Mouse (Mus musculus): ENCODE data around the gene Matk. TPM values are rescaled to one million over a fixed set of nuclear protein-coding genes. Genes with fewer than 3 reads are reported as not detected.

Matk gene
- polyA plus RNA-seq, 2 experiments, result 1.1 to 1.6 TPM

DNA sequence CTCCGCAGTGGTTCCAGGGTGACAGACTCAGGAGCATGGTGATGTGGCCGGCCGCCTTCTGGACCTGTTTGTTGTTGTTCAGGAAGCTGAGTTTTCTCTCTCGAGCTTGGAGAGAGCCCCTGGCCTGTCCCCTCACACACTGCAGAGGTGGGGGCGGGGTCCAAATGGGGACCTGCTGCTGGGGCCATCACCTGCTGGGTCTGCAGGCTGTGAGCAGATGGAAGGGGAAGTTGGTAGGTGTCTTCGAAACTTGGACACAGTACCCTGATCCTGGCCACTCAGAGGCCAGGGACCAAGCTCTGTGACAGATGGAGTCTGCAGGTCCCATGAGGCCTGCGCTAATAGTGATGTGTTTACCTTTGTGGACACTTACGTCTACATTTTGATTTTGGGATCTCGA, 48.6 kb downstream of the Matk start:
- H3K4me1 ChIP-seq (replicated peaks; ENCODE audit: control insufficient read depth in 2 of 2, insufficient read depth in 2 of 2, low read length in 1 of 2), result peaks cover 19 to 49% of the 10 kb centered on the region in 2 experiments
- TF ChIP-seq CTCF (IDR thresholded peaks at IDR 0.05; ENCODE audit: low read depth) (no peak), EP300 (IDR thresholded peaks at IDR 0.05; ENCODE audit: low read depth) (no peak)
- DNase-seq (ENCODE audit: low read depth in 3 of 3, low spot score in 3 of 3) (no peak), ATAC-seq (ENCODE audit: insufficient read depth) (no peak)
- no peak overlapping the region for H3K9ac ChIP-seq (replicated peaks)
- no peak overlapping the region for H3K4me2 ChIP-seq (ENCODE audit: low read depth)
- no peaks in the 10 kb centered on the region for H3K27me3 ChIP-seq (ENCODE audit: control insufficient read depth, insufficient read depth, low read length)
- WGBS (ENCODE audit: insufficient replicate concordance), result 74% methylated on average over 9 of the region's 9 CpGs
- no peaks in the 10 kb centered on the region for H3K9me3 ChIP-seq (ENCODE audit: control insufficient read depth, low read length)
- H3K27ac ChIP-seq, result no peak overlapping the region
- no peak overlapping the region for H3K4me3 ChIP-seq (ENCODE audit: insufficient read depth in 1 of 2, low read depth in 2 of 2, low read length in 2 of 2)
- no peaks in the 10 kb centered on the region for H3K36me3 ChIP-seq (replicated peaks; ENCODE audit: control insufficient read depth, insufficient read depth, low read depth)

DNA sequence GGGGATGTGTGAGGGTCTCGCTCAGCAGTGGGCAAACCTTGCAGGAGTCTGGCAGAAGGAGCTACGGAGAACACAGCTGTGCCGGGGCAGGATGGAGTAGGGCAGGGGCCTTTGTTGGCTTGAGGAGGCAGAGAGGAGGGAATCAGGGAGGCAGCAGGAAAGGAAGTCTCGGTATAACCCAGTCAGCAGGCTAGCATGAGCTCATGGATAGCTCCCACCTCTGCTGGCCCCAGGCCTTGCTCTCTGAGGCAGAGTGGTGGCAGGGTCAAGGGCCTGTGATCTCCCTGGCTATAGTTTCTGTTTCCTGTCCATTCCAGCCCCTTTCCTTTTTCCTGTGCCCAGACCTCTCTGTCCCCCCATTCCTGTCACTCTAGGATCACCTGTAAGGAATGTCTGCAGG, 49.6 kb downstream of the Matk start:
- Histone ChIP-seq H3K27ac (no peak overlapping the region), H3K36me3 (replicated peaks; ENCODE audit: control insufficient read depth, insufficient read depth, low read depth) (peaks cover under 1% of the 10 kb centered on the region; the same call in 1 of the 2 replicates), H3K4me1 (replicated peaks; ENCODE audit: control insufficient read depth in 2 of 2, insufficient read depth in 2 of 2, low read length in 1 of 2) (peaks cover 19 to 48% of the 10 kb centered on the region in 2 experiments), H3K9me3 (ENCODE audit: control insufficient read depth, low read length) (no peaks in the 10 kb centered on the region), H3K9ac (replicated peaks) (no peak overlapping the region; the same call in 1 of the 2 replicates), H3K27me3 (ENCODE audit: control insufficient read depth, insufficient read depth, low read length) (no peaks in the 10 kb centered on the region), H3K4me2 (ENCODE audit: low read depth) (peak overlapping the region; percentile 52), H3K4me3 (ENCODE audit: insufficient read depth in 1 of 2, low read depth in 2 of 2, low read length in 2 of 2) (no peak overlapping the region)
- no peak for DNase-seq (ENCODE audit: low read depth in 3 of 3, low spot score in 3 of 3)
- 57% methylated on average over 4 of the region's 4 CpGs for WGBS (ENCODE audit: insufficient replicate concordance)
- ATAC-seq (ENCODE audit: insufficient read depth), result no peak
- TF ChIP-seq EP300 (IDR thresholded peaks at IDR 0.05; ENCODE audit: low read depth) (no peak), CTCF (IDR thresholded peaks at IDR 0.05; ENCODE audit: low read depth) (no peak)

DNA sequence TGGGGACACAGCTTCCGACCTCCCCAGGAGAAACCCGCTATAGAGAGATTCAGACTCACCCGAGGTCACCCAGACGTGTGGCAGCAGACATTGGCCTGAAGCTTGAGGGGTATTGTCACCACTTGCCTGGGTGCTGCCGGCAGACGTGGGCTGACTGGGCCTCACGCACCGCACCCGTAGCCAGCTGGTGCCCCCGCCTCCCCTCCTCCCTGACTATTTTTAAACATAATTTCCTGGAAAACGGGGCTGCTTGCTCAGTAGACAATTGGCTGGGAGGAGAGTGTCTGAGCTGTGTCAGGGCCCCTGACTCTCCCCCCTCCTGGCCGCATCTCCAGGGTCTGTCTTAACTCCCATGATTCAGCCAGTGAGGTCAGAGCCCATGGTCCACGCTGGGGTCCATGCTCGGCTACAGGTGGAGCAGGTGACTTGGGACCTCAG, 50.1 kb downstream of the Matk start:
- 13% methylated on average over 14 of the region's 14 CpGs for WGBS (ENCODE audit: insufficient replicate concordance)
- TF ChIP-seq CTCF (IDR thresholded peaks at IDR 0.05; ENCODE audit: low read depth), result no peak
- no peak for TF ChIP-seq EP300 (IDR thresholded peaks at IDR 0.05; ENCODE audit: low read depth)
- Histone ChIP-seq H3K9ac (replicated peaks) (peak overlapping the region; percentile 35), H3K27me3 (ENCODE audit: control insufficient read depth, insufficient read depth, low read length) (no peaks in the 10 kb centered on the region), H3K27ac (no peak overlapping the region), H3K36me3 (replicated peaks; ENCODE audit: control insufficient read depth, insufficient read depth, low read depth) (peaks cover 6% of the 10 kb centered on the region; the same call in 1 of the 2 replicates), H3K9me3 (ENCODE audit: control insufficient read depth, low read length) (no peaks in the 10 kb centered on the region), H3K4me1 (replicated peaks; ENCODE audit: control insufficient read depth in 2 of 2, insufficient read depth in 2 of 2, low read length in 1 of 2) (peaks cover 19 to 47% of the 10 kb centered on the region in 2 experiments), H3K4me3 (ENCODE audit: insufficient read depth in 1 of 2, low read depth in 2 of 2, low read length in 2 of 2) (no peak overlapping the region), H3K4me2 (ENCODE audit: low read depth) (peak overlapping the region; percentile 52)
- no peak for DNase-seq (ENCODE audit: low read depth in 3 of 3, low spot score in 3 of 3)
- ATAC-seq (ENCODE audit: insufficient read depth), result peak; percentile 43; the same call in 1 of the 2 replicates

DNA sequence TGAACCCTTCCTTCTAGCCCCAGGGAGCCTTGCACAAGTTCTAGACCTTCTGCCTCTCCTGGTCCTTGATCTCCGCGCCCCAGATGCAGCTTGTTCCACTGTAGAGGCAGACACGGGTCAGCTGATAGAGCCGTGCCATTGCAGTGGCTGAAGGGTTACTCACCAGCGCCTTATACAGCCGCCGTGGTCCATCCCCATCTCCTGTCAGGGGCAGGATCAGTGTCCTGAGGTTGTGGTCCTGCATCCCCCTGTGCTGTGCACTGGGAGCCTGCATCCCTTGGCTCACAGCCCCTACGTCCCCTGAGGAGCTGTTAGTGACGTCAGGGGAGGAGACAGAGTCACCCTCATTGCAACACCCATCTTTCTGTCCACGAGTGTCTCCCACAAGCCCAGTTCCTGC, 50.5 kb downstream of the Matk start:
- WGBS (ENCODE audit: insufficient replicate concordance), result 37% methylated on average over 10 of the region's 10 CpGs
- Histone ChIP-seq H3K4me3 (ENCODE audit: insufficient read depth in 1 of 2, low read depth in 2 of 2, low read length in 2 of 2) (no peak overlapping the region), H3K27me3 (ENCODE audit: control insufficient read depth, insufficient read depth, low read length) (no peaks in the 10 kb centered on the region), H3K4me2 (ENCODE audit: low read depth) (peak overlapping the region; percentile 52), H3K36me3 (replicated peaks; ENCODE audit: control insufficient read depth, insufficient read depth, low read depth) (peaks cover 6% of the 10 kb centered on the region; the same call in 1 of the 2 replicates), H3K4me1 (replicated peaks; ENCODE audit: control insufficient read depth in 2 of 2, insufficient read depth in 2 of 2, low read length in 1 of 2) (peaks cover 19 to 45% of the 10 kb centered on the region in 2 experiments), H3K27ac (no peak overlapping the region), H3K9ac (replicated peaks) (peak overlapping the region; percentile 35), H3K9me3 (ENCODE audit: control insufficient read depth, low read length) (no peaks in the 10 kb centered on the region)
- TF ChIP-seq CTCF (IDR thresholded peaks at IDR 0.05; ENCODE audit: low read depth) (no peak), EP300 (IDR thresholded peaks at IDR 0.05; ENCODE audit: low read depth) (no peak)
- DNase-seq (ENCODE audit: low read depth in 3 of 3, low spot score in 3 of 3), result no peak
- no peak for ATAC-seq (ENCODE audit: insufficient read depth)

DNA sequence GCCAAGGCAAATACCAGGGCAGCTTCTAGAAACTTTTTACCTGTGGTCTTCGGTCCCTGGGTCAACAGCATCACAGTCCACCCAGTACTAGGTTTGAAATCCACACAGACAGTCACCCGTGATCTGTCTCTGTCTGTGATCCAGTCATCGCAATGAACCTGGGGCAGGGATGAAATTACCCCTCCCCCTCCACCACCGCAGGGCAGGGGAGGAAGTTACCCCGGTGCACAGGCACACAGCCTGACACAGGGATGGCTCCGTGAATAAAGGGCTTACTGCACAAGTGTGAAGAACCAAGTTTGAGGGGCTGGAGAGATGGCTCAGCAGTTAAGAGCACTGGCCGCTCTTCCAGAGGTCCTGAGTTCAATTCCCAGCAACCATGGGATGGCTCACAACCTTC, 51.0 kb downstream of the Matk start:
- Histone ChIP-seq H3K27ac (no peak overlapping the region), H3K4me1 (replicated peaks; ENCODE audit: control insufficient read depth in 2 of 2, insufficient read depth in 2 of 2, low read length in 1 of 2) (peaks cover 19 to 40% of the 10 kb centered on the region in 2 experiments), H3K36me3 (replicated peaks; ENCODE audit: control insufficient read depth, insufficient read depth, low read depth) (peaks cover 6% of the 10 kb centered on the region; the same call in 1 of the 2 replicates), H3K9ac (replicated peaks) (no peak overlapping the region), H3K27me3 (ENCODE audit: control insufficient read depth, insufficient read depth, low read length) (no peaks in the 10 kb centered on the region), H3K4me3 (ENCODE audit: insufficient read depth in 1 of 2, low read depth in 2 of 2, low read length in 2 of 2) (no peak overlapping the region), H3K9me3 (ENCODE audit: control insufficient read depth, low read length) (no peaks in the 10 kb centered on the region), H3K4me2 (ENCODE audit: low read depth) (peak overlapping the region; percentile 52; the same call in 1 of the 2 replicates)
- whole genome bisulfite sequencing (ENCODE audit: insufficient replicate concordance), result 32% methylated on average over 7 of the region's 7 CpGs
- TF ChIP-seq CTCF (IDR thresholded peaks at IDR 0.05; ENCODE audit: low read depth) (no peak), EP300 (IDR thresholded peaks at IDR 0.05; ENCODE audit: low read depth) (no peak)
- no peak for DNase-seq (ENCODE audit: low read depth in 3 of 3, low spot score in 3 of 3)
- no peak for ATAC-seq (ENCODE audit: insufficient read depth)
